Comparison of ENCODE assay signal across 22 mouse cellular contexts in genomic region chr1:132888811-132889210, GRCm38 (mm10).
"Had no signal": no experiment of that assay in that cellular context is flagged by ENCODE, and none has a peak within 500 bp of the region (broad histone marks: within the 10 kb centered on the region; RNA-seq: fewer than 3 reads in every experiment).

No protein-coding gene starts in this region.

- H3K9me3 ChIP-seq: heart, embryonic 10.5 days; heart, embryonic 12.5 days; hindbrain, embryonic 10.5 days; hindbrain, embryonic 12.5 days; intestine, embryonic 15.5 days; limb, embryonic 10.5 days; limb, embryonic 12.5 days; liver, embryonic 13.5 days; liver, embryonic 15.5 days had no signal

- DNase-seq: gastrocnemius, postnatal 14 days; gastrocnemius, postnatal 36 days; heart, adult 18-20 months; heart, postnatal 10 days; heart, postnatal 4 days; kidney, adult 18-20 months; kidney, adult 8-10 months; kidney, postnatal 10 days; kidney, postnatal 25 days; kidney, postnatal 4 days; liver; liver, embryonic 13.5 days; liver, postnatal 0 days had no signal

- H3K27me3 ChIP-seq: hindbrain, embryonic 12.5 days; intestine, embryonic 15.5 days had no signal

- H3K4me1 ChIP-seq: intestine, embryonic 15.5 days; liver, embryonic 13.5 days; liver, embryonic 15.5 days had no signal

- H3K36me3 ChIP-seq: heart, embryonic 10.5 days; heart, embryonic 12.5 days; hindbrain, embryonic 10.5 days; hindbrain, embryonic 12.5 days; intestine, embryonic 15.5 days; limb, embryonic 10.5 days; limb, embryonic 12.5 days; liver, embryonic 13.5 days; liver, embryonic 15.5 days had no signal

- H3K4me3 ChIP-seq: heart, embryonic 10.5 days; heart, embryonic 12.5 days; hindbrain, embryonic 10.5 days; hindbrain, embryonic 12.5 days; intestine, embryonic 15.5 days; left cerebral cortex, adult 2 months; limb, embryonic 10.5 days; limb, embryonic 12.5 days; liver, embryonic 13.5 days; liver, embryonic 15.5 days had no signal
